Mouse (Mus musculus) frontal cortex, postnatal 36 days (tissue): ENCODE measurements around the gene Catspere2.

Source experiments
- DNase-seq, 2 experiments: peaks; one replicate each; pipeline ENCODE4 v3.0.0; 2022; ENCODE audit warnings: low spot score in 2 of 2

Catspere2 gene

GRCm38 (mm10) chr1:178219166-178220077 lies 236.2 kb downstream of the Catspere2 start:
- no peak for DNase-seq
